Mouse (Mus musculus): ENCODE measurements around the gene Cntnap5b.
"Not testable (repeated sequence)": the region's sequence is repeated elsewhere in the genome, so short reads cannot be mapped to it uniquely, and the experiment has no call there.

The Cntnap5b gene

DNA sequence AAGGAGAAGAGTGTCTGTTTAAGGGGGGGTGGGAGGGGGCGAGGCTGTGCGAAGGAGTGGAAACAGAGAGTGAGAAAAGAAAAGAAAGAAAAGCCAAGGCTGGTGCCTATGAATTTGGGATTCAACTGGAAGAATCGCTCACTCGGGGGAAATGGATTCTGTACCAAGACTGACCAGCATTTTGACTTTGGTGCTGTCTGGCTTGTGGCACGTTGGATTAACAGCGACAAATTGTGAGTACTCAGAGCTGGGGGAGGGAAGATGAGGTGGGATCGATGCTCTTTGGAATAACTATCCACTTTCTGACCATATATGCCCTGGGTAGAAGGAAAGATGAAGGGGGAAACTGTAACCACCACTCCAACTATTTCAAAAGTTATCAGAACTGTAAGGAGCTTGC lies at the start of gene Cntnap5b:
Gene Cntnap5b (plus strand): TSS at position 152 of the 400 bp plus-strand sequence.
- no peak for DNase-seq

DNA sequence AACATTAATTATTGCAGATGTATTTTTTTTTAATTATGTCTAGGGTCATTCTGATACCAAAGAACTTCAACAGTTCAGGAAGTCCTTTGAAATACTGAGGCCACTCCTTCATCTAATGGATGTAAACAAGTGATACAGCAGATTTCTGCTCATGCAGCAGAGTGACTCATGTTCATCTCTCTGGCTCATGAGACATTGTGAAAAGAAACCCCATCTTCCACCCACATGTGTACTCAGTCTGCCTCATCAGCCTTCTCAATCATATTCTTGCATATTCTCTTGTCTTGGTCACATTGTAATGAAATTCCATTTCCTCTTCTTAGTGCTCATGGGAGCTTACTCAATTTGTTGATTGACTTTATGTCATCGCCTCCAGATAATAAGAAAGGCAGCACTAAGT lies 12.6 kb upstream of the Cntnap5b start:
- DNase-seq = no peak

DNA sequence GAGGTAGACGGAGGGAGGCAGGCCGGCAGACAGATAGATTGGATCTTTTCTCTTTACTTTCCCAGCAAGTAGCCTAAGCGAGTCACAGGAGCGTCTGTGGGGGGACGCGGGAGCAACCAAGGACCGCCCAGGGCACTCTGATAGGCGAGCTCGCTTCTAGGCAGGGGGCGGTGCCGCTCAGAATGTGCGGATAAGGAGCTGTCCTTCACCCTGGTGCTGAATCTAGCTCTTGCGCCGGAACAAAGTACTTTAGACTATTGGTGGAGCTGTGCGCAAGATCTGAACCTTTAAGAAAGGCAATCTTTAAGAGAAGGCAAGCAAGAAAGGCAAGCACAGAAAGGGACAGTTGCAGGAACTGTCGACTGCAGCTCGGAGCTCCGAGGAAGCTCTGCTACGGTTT lies 382 bp upstream of the Cntnap5b start:
- DNase-seq = peak; percentile 61

DNA sequence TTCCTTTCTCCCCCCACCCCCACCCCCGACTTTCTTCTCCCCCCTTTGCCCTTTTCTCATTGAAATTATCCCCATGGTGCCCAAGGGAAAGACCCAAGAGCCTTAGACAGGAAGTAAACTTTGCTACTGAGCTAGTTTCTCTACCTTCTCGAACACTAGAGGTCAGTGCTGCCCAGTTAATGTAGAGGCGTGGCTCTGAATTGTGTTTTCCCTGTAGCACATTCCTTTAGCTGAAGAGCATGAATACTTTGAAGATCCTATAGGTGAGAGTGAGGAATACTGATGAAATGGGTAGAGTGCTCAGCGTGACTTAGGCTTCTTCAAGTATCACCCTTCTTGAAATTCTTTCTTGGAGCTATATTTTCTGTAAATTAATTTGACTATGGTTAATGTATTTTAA lies 1.6 kb downstream of the Cntnap5b start:
- DNase-seq = peak; percentile 29

DNA sequence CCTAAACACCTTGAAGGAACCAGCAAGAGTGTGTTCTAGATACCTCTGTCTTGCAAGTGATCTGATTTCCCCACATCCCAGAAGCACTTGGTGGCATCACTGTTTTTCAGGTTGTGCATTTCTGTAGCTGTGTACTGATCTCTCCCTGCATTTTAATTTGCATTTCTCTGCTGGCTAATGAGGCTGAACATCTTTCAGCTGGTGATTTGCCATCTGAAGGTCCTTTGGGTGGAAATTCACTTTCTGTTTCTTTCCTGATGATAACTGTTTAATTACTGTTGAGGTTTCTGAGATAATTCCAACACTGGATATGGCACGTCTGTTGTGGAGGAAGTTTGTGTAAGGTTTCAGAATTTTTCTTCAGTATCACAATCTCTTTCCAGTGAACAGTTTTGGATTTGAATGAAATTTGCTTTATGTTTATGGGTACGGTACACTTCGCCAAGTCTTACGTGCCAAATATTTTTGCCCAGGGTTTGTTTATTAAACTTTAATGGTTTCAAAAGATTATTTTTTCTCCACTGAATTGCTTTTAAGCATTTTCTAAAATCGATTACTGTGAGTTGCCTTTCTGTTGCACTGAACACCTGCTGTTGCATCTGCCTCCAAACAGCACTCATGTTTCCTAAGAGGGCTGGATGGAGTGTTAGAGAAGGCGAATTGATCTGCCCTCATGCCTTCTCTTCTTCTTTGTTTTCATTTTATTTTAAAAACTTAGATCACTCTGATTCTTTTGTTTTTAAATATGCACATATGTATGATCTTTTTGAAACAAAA lies 41.0 kb downstream of the Cntnap5b start:
- no peak for DNase-seq

DNA sequence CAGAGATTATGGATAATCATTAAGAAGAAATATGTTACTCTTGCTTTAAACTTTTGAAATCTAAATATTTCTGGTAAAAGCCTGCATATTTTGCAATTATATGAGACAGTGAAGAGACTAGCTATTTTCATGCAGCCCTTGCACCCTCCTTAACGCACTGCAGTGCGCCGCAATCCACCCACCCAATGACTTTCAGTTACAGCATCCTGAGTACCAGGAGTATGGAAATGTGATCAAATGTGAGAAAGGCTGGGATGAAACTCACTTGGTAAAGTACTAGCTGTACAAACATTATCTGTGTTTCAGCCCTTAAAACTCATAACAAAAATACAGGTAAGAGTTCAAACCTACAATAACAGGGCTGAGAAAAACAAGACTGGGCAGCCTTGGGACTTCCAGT lies 99.8 kb downstream of the Cntnap5b start:
- DNase-seq = no peak

DNA sequence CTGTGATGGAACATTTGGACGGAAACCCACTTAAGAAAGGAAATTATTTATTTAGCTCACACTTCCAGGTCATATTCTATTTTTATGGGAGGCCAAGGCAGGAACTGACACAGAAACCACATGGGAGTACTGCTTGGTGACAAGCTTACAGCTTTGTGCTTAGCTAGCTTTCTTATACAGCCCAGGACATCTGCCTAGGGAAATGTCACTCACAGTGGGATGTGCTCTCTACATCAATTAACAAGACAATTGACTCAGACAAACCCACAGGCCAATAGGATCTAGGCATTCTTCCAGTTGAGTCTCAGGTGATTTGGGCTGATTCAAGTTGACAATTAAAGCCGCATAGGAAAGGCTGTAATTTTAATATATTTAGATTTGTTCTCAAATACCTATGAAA lies 135.2 kb downstream of the Cntnap5b start:
- DNase-seq = no peak

DNA sequence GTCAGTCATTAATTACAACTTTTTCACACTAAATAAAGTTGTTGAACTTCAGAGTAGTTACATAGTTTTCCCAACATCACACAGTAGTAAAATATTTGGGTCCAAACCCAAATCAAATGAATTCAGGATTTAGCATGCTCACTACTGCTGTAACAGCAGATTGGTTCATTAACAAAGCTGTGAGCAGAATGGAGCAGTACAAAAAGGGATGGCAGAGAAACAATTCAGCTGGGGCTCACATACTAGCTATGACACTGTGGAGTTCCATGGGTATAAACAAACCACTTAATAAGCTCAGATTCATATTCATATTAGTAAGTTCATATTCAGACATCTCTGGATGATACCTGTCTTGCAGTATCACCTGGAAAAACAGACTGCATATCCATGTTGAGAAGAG lies 170.9 kb downstream of the Cntnap5b start:
- DNase-seq = no peak

DNA sequence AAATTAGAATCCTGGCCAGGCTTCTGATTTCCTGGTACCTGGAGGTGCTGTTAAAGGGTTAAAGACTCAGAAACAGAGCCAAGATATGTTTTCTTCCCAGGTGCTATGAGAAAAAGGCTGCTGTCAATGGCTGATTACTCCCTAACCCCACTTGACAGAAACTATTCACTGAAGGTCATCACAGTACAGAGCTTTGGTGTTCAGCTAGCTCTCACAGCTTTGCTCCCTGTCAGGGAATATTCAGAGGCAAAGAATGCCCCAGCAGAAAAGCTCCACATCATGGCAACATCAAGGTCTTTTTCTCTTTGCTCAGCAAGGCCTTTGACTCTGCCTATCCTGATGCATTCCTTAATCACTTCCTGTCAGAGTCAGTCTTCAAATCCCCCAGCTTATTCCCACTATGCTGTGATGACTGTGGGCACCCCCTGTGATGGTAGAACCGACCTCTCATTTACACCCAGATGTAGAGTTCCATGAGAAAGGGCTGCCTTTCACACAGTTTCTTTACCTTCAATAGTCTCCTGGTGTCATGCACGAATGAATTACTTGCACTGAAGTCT lies 186.9 kb downstream of the Cntnap5b start:
- DNase-seq = no peak

DNA sequence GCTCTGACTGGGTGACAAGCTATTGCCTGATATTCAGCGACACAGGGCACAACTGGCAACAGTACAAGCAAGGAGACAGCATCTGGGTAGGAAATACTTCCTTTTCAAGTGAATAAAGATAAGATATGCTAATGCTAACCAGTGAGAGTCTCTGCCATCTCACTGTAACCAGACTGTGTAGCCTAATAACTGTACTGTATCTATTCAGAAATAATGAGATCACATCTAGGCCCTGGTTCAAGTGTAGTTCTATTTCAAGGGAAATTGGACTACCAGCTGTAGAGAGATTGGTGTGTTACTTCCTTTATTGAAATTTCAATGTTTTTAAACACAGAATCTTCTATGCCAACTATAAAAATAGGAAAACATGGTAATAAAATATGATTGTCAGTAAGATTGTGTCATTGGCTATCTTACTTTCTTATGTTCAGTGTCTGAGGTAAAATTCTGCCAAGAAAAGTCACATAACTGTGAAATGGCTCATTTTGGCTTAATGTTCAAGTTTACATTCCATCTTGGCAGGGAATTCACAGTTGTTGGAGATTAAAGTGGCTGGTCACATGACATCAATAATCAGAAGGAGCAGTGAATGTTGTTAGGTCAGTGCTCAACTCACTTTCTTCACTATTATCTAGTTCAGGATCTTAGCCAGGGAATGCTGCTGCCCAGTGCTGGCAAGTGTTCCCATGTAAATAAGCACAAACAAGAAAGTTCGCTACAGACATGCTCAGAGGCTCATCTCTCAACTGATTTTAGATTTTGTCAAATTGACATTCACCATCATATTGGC lies 194.9 kb downstream of the Cntnap5b start:
- DNase-seq = no peak

DNA sequence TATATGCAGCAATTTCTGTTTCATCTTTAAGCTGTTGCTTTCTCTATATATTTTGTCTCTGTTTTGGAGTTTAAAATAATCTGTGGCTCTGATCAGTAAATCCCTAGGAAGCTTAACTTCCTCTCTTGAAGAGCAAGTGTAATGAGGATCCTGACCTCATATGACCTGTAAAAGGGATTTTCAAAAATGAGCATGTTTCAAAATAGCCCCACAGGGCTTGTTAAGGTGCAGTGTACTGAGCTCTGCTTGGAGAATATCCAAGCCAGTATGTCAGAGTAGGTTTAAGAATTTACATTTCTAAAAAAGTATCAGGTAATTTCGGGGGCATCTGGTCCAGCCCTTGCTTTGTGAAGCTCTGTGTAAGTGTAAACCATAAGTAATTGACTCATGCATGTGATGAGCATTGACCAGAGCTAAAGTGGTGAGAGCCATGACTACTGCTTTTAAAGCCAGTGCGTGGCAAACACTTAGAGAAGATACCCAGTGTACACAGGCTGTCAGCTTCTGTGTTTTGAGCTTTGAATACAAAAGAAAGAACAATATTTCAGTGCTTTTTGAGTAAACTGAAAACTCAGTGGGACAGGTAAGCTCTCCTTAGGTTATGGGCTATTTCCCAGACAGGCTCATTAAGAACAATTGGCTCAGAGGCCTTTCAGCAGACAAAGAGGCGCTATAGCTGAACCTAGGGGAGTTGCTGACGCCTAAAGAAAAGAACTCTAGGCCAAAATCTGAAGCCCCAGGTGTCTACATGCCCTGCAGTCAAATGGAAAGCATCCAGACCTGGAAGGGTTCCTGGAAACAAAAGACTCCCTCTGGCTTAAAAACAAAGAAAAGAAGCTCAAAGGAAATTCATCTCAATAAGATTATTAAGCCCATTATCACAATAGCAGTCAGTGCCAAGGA lies 197.9 kb downstream of the Cntnap5b start:
- DNase-seq = no peak

DNA sequence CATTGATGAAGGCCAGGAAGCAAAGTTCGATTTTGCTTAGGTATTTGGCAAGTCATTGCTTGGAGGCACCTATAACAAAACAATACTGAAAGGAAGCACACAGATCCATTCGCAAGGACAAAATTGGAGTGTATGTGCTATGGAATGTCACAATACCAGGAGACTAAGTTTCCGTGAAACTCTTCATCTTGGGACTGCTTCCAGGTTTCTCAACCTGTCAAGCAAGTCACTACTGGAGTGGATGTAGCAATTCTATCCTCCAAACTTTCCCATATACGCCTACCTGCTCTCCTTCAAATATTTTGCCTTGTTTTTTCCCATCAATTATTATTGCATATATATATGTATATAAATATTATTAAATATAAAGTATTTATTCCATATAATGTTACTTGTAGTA lies 228.7 kb downstream of the Cntnap5b start:
- not testable (repeated sequence) for DNase-seq

DNA sequence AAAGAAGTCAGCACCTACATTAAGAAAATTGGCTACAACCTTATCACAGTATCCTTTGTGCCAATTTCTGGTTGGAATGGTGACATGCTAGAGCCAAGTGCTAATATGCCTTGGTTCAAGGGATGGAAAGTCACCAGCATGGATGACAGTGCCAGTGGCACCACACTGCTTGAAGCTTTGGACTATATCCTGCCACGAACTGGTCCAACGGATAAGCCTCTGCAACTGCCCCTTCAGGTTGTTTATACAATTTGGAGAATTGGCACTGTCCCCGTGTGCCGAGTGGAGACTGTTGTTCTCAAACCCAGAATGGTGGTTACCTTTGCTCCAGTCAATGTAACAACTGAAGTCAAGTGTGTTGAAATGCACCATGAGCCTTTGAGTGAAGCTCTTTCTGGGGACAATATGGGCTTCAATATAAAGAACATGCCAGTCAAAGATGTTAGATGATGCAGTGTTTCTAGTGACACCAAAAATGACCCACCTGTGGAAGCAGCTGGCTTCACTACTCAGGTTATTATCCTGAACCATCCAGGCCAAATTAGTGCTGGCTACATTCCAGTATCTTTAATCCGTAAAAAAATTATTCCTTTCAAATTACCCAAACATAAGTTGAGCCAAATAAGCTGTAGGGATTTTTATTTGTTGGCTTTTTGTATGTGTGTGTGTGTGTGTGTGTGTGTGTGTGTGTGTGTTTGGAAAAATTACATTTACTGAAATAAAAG lies 233.6 kb downstream of the Cntnap5b start:
- DNase-seq = no peak

DNA sequence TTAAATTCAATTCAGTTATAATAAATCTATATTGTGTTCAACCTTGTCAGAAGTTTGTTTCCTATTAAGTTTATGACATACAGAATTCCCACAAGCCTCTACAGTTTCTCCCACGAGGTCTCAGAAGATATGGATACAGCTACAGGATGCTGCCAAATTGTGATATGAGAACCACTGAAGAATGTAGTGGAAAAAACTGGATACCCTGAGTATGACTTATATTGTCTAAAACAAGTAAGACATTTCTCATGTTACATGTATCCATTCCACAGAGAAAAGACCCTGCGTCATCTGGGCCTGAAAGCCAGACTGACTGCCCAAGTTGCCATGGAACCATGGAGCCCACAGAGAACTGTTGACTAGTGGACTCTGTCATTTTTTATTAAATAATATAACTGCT lies 269.2 kb downstream of the Cntnap5b start:
- no peak for DNase-seq

DNA sequence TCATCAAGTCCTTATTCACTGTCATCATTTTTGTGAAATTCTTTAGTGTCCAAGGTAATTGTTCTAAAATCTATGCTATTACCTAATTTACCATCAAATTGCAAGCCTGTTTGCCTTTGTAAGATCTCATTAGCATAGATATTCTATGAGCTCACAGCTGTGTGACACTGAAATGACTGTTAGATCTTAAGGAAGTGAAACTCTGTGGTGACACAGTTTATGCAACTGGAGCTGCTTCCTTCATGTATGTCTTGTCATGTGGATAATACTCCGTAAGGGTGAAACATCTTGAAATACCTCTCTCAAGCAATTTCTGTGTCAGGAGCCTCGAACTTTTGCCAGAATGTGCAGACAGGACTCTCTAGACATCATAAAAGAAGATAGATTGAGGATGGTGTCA lies 307.2 kb downstream of the Cntnap5b start:
- no peak for DNase-seq

DNA sequence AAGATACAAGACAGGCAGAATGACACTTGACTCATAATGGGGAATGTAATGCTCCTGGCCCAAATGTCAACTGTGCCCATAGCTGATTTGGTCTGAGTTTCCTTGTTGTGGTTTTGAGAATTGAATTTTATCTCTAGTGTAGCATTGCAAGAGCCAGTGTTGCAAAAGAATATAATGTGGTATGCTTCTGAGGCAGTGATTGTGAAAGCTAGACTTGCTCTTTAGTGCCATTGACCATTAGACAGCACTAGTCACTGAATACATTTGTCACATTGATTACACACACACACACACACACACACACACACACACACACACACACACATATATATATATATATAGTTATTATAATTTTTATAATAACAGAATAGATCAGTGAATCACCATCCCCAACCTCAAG lies 328.0 kb downstream of the Cntnap5b start:
- no peak for DNase-seq

DNA sequence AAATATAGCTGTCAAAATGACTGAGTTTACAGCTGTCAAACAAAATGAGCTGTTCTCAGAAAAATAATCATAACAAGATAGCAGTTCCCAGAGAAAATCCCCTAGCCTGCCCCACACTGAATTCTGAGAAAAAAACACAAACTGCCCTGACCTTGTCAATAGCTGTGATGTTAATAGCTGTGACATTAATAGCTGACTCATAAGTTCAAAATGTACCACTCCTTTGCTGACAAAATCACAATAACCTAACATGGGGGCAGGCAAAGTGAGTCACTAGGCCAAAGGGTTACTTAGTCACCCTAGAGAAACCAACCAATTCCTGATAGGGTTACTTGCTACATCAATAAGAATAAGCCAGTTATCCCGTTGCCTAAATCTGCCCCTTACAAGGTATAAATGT lies 328.5 kb downstream of the Cntnap5b start:
- no peak for DNase-seq

DNA sequence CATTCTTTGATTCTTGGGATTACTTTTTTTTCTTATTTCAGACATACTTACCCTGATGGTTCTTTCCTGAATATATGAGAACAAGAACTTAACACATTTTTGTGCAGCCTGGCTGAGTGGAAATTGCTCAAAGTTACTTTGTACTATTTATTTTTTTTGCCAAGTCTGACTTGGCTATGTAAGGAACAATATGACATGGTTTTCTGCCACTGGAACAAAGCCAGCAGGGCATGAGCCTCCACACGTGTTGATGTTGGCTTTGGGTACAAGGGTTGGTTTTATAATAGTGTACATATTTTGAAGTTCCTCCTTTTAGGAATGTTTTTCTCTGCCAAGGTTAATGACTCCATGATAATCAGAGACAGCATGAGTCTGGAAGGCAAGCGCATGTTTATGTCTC lies 331.8 kb downstream of the Cntnap5b start:
- DNase-seq = no peak

DNA sequence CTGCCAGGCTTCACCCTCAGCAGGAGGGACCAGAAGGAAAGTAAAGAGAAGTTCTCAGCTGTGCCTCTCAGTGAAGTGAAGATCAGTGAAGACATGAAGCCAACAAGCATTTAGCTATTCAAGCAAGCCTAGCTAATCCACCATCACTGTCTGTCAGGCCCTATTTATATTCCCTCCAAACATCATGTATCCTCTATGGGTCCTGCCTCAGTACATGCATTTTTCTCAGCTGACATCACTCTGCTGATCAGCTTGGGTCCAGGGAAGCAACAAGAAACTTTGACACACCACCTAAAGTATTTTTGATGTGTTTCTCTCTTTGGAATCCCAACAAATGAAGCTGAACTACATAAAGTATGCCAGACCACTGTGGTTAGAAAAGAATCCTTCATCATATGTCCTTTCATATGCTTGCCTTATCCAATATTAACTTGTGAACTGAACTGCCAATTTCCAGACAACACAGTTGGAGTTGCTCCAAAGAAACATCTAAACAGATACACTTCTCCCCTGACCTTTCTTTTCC lies 349.9 kb downstream of the Cntnap5b start:
- no peak for DNase-seq

DNA sequence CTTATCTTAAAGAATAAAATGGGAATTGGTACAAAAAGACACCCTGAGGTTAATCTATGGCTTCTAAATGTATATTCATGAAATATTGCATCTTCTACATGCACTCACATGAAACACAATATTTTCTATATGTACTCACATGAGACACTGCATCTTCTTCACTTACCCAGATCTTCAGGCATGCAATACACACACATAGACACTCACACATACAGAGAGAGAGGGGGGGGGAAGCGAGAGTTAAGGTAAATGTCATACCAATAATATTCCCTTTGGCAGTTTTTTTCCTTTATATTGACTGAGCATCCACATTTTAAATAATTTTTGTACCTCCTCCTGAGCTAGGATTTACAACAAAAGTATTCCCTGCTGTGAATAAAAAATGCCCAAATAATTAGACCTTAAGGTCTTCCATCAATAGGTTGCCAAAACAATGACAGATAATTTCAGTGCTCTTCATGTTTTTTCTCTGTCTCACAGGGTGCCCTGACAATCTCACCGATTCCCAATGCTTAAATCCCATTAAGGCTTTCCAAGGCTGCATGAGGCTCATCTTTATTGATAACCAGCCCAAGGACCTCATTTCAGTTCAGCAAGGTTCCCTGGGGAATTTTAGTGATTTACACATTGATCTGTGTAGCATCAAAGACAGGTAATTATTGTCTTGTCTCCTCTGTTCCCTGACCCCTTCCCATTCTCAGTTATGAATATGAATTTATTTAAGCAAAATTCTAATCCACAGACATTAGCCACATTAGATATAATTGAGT lies 391.2 kb downstream of the Cntnap5b start:
- no peak for DNase-seq

DNA sequence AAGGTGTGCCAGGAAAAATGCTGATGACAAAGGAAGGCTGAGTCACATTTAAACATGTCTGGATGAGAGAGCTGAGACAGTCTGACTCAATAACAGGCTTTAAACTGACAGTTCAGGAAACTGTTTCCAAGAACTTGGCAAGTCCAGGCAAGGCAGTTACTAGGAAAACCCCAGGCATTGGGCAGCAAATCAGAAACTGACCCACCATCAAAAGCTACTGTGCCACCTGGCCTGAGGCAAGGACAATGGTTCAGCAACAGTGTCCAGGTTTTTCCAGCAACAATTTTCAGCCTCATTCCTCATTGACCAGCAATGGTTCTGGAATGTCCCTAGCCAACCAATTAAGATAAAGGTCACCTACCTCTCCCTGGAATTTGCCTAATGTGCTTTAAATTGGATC lies 399.0 kb downstream of the Cntnap5b start:
- no peak for DNase-seq

All from right cerebral cortex, postnatal 14 days (tissue).